Mouse (Mus musculus) midbrain, embryonic 11.5 days (tissue): ENCODE measurements at regions not wholly inside any gene's neighbourhood (a gene's known extent, or its start where the extent isn't known, plus 50 kb on each side); places are given as distances from the start of the nearest gene placed in this dataset.
A peak's percentile ranks its signal among the peaks of the same experiment; 100 is the strongest.

Source experiments
- ATAC-seq: fragments of 200-750 bp; cut with Nextera tagmentation; 2 replicates; pipeline ENCODE4 v1.8.0; 2017; ENCODE audit warnings: moderate TSS enrichment, moderate library complexity; ENCODE audit not compliant: low FRiP score
- DNase-seq: peaks from one replicate; pipeline ENCODE4 v3.0.0; 2015; ENCODE audit warnings: low spot score; ENCODE audit errors: missing footprints
- H3K27ac ChIP-seq: fragments of 300-500 bp; sonication (generic); 2 replicates; pipeline ENCODE4 v1.5.1; 2014; ENCODE audit warnings: low read depth, low read length
- H3K27me3 ChIP-seq: fragments of 300-500 bp; sonication (generic); 2 replicates; pipeline ENCODE4 v1.6.1; 2014; ENCODE audit warnings: mild to moderate bottlenecking, low read length, moderate library complexity, mixed read lengths; ENCODE audit not compliant: control insufficient read depth, insufficient read depth
- H3K36me3 ChIP-seq: fragments of 300-500 bp; sonication (generic); 2 replicates; pipeline ENCODE4 v1.6.1; 2014; ENCODE audit warnings: mild to moderate bottlenecking, low read length, moderate library complexity, mixed read lengths; ENCODE audit not compliant: control insufficient read depth, insufficient read depth
- H3K4me1 ChIP-seq: fragments of 300-500 bp; sonication (generic); 2 replicates; pipeline ENCODE4 v1.6.1; 2014; ENCODE audit warnings: low read length; ENCODE audit not compliant: control insufficient read depth, insufficient read depth
- H3K4me2 ChIP-seq: fragments of 300-500 bp; sonication (generic); 2 replicates; pipeline ENCODE4 v1.6.1; 2014; ENCODE audit warnings: mild to moderate bottlenecking, moderate library complexity
- H3K4me3 ChIP-seq: fragments of 300-500 bp; sonication (generic); 2 replicates; pipeline ENCODE4 v1.5.1; 2014; ENCODE audit warnings: low read depth, low read length
- H3K9ac ChIP-seq: fragments of 300-500 bp; sonication (generic); 2 replicates; pipeline ENCODE4 v1.6.1; 2014; ENCODE audit warnings: low read length
- H3K9me3 ChIP-seq: fragments of 300-500 bp; sonication (generic); 2 replicates; pipeline ENCODE4 v1.6.1; 2016; ENCODE audit warnings: low read length; ENCODE audit not compliant: control insufficient read depth
- WGBS: fragments of 180-500 bp; shearing (Covaris S2); extraction: QIAGEN DNeasy Blood & Tissue Kit; methylation state at CpG from one replicate; pipeline ENCODE4 v1.1.7; 2014; 5-methylcytosine and 5-hydroxymethylcytosine counted together

- H3K9me3 ChIP-seq = no peaks in the 10 kb centered on the region
- 85% methylated on average over 5 of the region's 5 CpGs for WGBS
- no peak overlapping the region for H3K9ac ChIP-seq
- DNase-seq (no peak), ATAC-seq (no peak)
- no peak overlapping the region for H3K4me2 ChIP-seq
- no peaks in the 10 kb centered on the region for H3K36me3 ChIP-seq
- no peak overlapping the region for H3K27ac ChIP-seq
- H3K27me3 ChIP-seq = no peaks in the 10 kb centered on the region
- H3K4me3 ChIP-seq = no peak overlapping the region
- no peaks in the 10 kb centered on the region for H3K4me1 ChIP-seq
Measured at GRCm38 (mm10) chr2:92788875-92789274, 126.0 kb upstream of the Syt13 start.

- no peaks in the 10 kb centered on the region for H3K36me3 ChIP-seq
- ATAC-seq (no peak), DNase-seq (no peak)
- H3K27me3 ChIP-seq = no peaks in the 10 kb centered on the region
- no peak overlapping the region for H3K4me3 ChIP-seq
- WGBS = 95% methylated on average over 2 of the region's 2 CpGs
- H3K9ac ChIP-seq = no peak overlapping the region
- H3K4me1 ChIP-seq = no peaks in the 10 kb centered on the region
- no peak overlapping the region for H3K27ac ChIP-seq
- no peak overlapping the region for H3K4me2 ChIP-seq
- no peaks in the 10 kb centered on the region for H3K9me3 ChIP-seq
Measured at GRCm38 (mm10) chr2:92790374-92790773, 124.5 kb upstream of the Syt13 start.

GRCm38 (mm10) chr2:92799770-92800169 lies 115.1 kb upstream of the Syt13 start:
- 88% methylated on average over 4 of the region's 4 CpGs for WGBS
- H3K4me3 ChIP-seq = no peak overlapping the region

GRCm38 (mm10) chr2:92800667-92801066 lies 114.2 kb upstream of the Syt13 start:
- Histone ChIP-seq H3K36me3 (no peaks in the 10 kb centered on the region), H3K9ac (no peak overlapping the region), H3K27ac (no peak overlapping the region), H3K4me3 (no peak overlapping the region), H3K9me3 (no peaks in the 10 kb centered on the region), H3K27me3 (no peaks in the 10 kb centered on the region), H3K4me2 (no peak overlapping the region), H3K4me1 (no peaks in the 10 kb centered on the region)
- no peak for DNase-seq
- no peak for ATAC-seq
- WGBS = 77% methylated on average over 5 of the region's 5 CpGs

More at GRCm38 (mm10) chr2:92799770-92800169, 115.1 kb upstream of the Syt13 start:
- no peaks in the 10 kb centered on the region for H3K36me3 ChIP-seq
- H3K27me3 ChIP-seq = no peaks in the 10 kb centered on the region
- ATAC-seq = no peak
- H3K4me2 ChIP-seq = no peak overlapping the region
- no peaks in the 10 kb centered on the region for H3K9me3 ChIP-seq
- no peak overlapping the region for H3K9ac ChIP-seq
- peak; percentile 35 for DNase-seq
- no peak overlapping the region for H3K27ac ChIP-seq
- H3K4me1 ChIP-seq = no peaks in the 10 kb centered on the region

- H3K4me1 ChIP-seq = peaks cover 18% of the 10 kb centered on the region
- H3K4me3 ChIP-seq = no peak overlapping the region
- H3K9me3 ChIP-seq = no peaks in the 10 kb centered on the region
- no peak overlapping the region for H3K4me2 ChIP-seq
- no peaks in the 10 kb centered on the region for H3K36me3 ChIP-seq
- 80% methylated on average over 1 of the region's 1 CpGs for WGBS
- no peak overlapping the region for H3K9ac ChIP-seq
- ATAC-seq (no peak), DNase-seq (peak; percentile 31)
- no peak overlapping the region for H3K27ac ChIP-seq
- H3K27me3 ChIP-seq = no peaks in the 10 kb centered on the region
Measured at GRCm38 (mm10) chr2:92804916-92805315, 110.0 kb upstream of the Syt13 start.

GRCm38 (mm10) chr2:92805761-92806160 lies 109.1 kb upstream of the Syt13 start:
- Histone ChIP-seq H3K27ac (no peak overlapping the region), H3K4me2 (no peak overlapping the region), H3K27me3 (no peaks in the 10 kb centered on the region), H3K4me1 (peaks cover 18% of the 10 kb centered on the region), H3K9me3 (no peaks in the 10 kb centered on the region), H3K9ac (no peak overlapping the region), H3K36me3 (no peaks in the 10 kb centered on the region), H3K4me3 (no peak overlapping the region)
- ATAC-seq = no peak
- 34% methylated on average over 4 of the region's 4 CpGs for WGBS
- DNase-seq = peak; percentile 45

GRCm38 (mm10) chr2:92806481-92807195 lies 108.3 kb upstream of the Syt13 start:
- peak overlapping the region; percentile 3; the same call in 1 of the 2 replicates for H3K9ac ChIP-seq
- DNase-seq = peak; percentile 90
- H3K4me3 ChIP-seq = no peak overlapping the region
- peak overlapping the region; percentile 62 for H3K27ac ChIP-seq
- H3K4me1 ChIP-seq = peaks cover 18% of the 10 kb centered on the region
- no peaks in the 10 kb centered on the region for H3K9me3 ChIP-seq
- ATAC-seq = peak; percentile 56; the same call in 1 of the 2 replicates
- H3K27me3 ChIP-seq = no peaks in the 10 kb centered on the region
- 12% methylated on average over 7 of the region's 7 CpGs for WGBS
- H3K36me3 ChIP-seq = no peaks in the 10 kb centered on the region
- H3K4me2 ChIP-seq = no peak overlapping the region

- H3K36me3 ChIP-seq = no peaks in the 10 kb centered on the region
- H3K4me2 ChIP-seq = no peak overlapping the region
- H3K9me3 ChIP-seq = no peaks in the 10 kb centered on the region
- H3K4me1 ChIP-seq = peaks cover 18% of the 10 kb centered on the region
- ATAC-seq = 0 out of 2 replicates have a peak, but pooled peaks have one; percentile 22
- DNase-seq = peak; percentile 89
- H3K4me3 ChIP-seq = no peak overlapping the region
- WGBS = 4% methylated on average over 8 of the region's 8 CpGs
- H3K9ac ChIP-seq = peak overlapping the region; percentile 24; the same call in 1 of the 2 replicates
- H3K27ac ChIP-seq = no peak overlapping the region; the same call in 1 of the 2 replicates
- H3K27me3 ChIP-seq = no peaks in the 10 kb centered on the region
Measured at GRCm38 (mm10) chr2:92807404-92807803, 107.5 kb upstream of the Syt13 start.

- Histone ChIP-seq H3K9me3 (no peaks in the 10 kb centered on the region), H3K4me3 (no peak overlapping the region), H3K4me2 (no peak overlapping the region), H3K4me1 (peaks cover 18% of the 10 kb centered on the region), H3K27ac (no peak overlapping the region), H3K9ac (no peak overlapping the region), H3K36me3 (no peaks in the 10 kb centered on the region), H3K27me3 (no peaks in the 10 kb centered on the region)
- ATAC-seq (no peak), DNase-seq (peak; percentile 62)
- WGBS = 74% methylated on average over 4 of the region's 4 CpGs
Measured at GRCm38 (mm10) chr2:92808121-92808520, 106.8 kb upstream of the Syt13 start.
